Comparison of ENCODE assay signal across 23 mouse cellular contexts in the genomic region with DNA sequence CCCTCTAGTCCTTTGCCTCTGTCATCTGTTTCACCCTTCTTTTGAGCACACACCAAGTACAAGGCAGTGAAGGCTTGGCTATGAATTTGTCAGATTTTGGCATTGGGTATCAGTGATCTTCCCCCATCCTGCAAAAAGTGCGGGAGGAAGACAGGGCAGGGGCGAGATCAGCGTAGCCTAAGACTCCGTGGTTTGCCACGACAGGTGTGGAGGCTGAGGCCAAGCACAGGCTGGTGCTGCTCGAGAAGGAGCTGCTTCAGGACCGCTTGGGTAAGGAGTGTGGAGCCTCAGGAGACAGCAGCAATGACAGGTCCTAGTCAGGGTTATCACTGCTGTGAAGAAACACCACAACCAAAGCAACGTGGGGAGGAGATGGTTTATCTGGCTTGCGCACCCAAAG. TPM values are rescaled to one million over a fixed set of nuclear protein-coding genes. Genes with fewer than 3 reads are reported as not detected.
"Had no signal": no experiment of that assay in that cellular context is flagged by ENCODE, and none has a peak within 500 bp of the region (broad histone marks: within the 10 kb centered on the region; RNA-seq: fewer than 3 reads in every experiment).

No protein-coding gene starts in this region.

- H3K4me3 ChIP-seq: layer of hippocampus, adult 2 months; liver, embryonic 12.5 days; liver, embryonic 15.5 days; lung, embryonic 15.5 days; midbrain, embryonic 15.5 days; neural tube, embryonic 13.5 days; stomach, embryonic 15.5 days had no signal

- H3K4me2 ChIP-seq: liver, embryonic 12.5 days; liver, embryonic 15.5 days; lung, embryonic 15.5 days; midbrain, embryonic 11.5 days; midbrain, embryonic 15.5 days; neural tube, embryonic 13.5 days; stomach, embryonic 15.5 days had no signal

- ATAC-seq: hindbrain, embryonic 16.5 days; inflammation-experienced regulatory T-cells, adult 6 months; intestine, embryonic 16.5 days; liver, embryonic 12.5 days; midbrain, embryonic 15.5 days had no signal

- DNase-seq: kidney, adult 18-20 months; kidney, postnatal 25 days; lung, postnatal 10 days; right cerebral cortex, postnatal 25 days; spleen, adult 18-20 months had no signal

- H3K9ac ChIP-seq: liver, embryonic 12.5 days; liver, embryonic 15.5 days; lung, embryonic 15.5 days; midbrain, embryonic 15.5 days; neural tube, embryonic 13.5 days; stomach, embryonic 15.5 days had no signal

- H3K27me3 ChIP-seq: midbrain, embryonic 15.5 days; neural tube, embryonic 13.5 days had no signal

- H3K9me3 ChIP-seq: liver, embryonic 12.5 days; liver, embryonic 15.5 days; lung, embryonic 15.5 days; midbrain, embryonic 15.5 days; neural tube, embryonic 13.5 days; stomach, embryonic 15.5 days had no signal

- H3K4me1 ChIP-seq: liver, embryonic 15.5 days; lung, embryonic 15.5 days; midbrain, embryonic 15.5 days; neural tube, embryonic 13.5 days; stomach, embryonic 15.5 days had no signal

- H3K36me3 ChIP-seq: liver, embryonic 12.5 days; liver, embryonic 15.5 days; lung, embryonic 15.5 days; midbrain, embryonic 15.5 days; neural tube, embryonic 13.5 days; stomach, embryonic 15.5 days had no signal

- H3K27ac ChIP-seq: kidney, postnatal 0 days; layer of hippocampus, adult 2 months; liver, embryonic 12.5 days; liver, embryonic 15.5 days; lung, embryonic 15.5 days; midbrain, embryonic 15.5 days; neural tube, embryonic 13.5 days; stomach, embryonic 15.5 days had no signal

RNA-seq across cellular contexts. Expression of a gene that starts 0.9 kb away (rescaled TPM):
- total RNA-seq: neutrophil, adult 5-6 weeks had no signal
- polyA plus RNA-seq: hindbrain, embryonic 16.5 days; inflammation-experienced regulatory T-cells, adult 6 months; intestine, embryonic 16.5 days; kidney, embryonic 14.5 days; kidney, postnatal 0 days; large intestine, adult 2 months; limb, embryonic 11.5 days; limb, embryonic 14.5 days; liver, embryonic 12.5 days; liver, embryonic 15.5 days; midbrain, embryonic 11.5 days; midbrain, embryonic 15.5 days; neural tube, embryonic 13.5 days; urinary bladder, adult 2 months had no signal

RNA-seq across cellular contexts. Expression of a gene that starts 9.9 kb away (rescaled TPM):
- polyA plus RNA-seq: liver, embryonic 15.5 days; lung, embryonic 15.5 days had no signal

RNA-seq across cellular contexts. Expression of a gene that starts 47.0 kb away (rescaled TPM):
- polyA plus RNA-seq: inflammation-experienced regulatory T-cells, adult 6 months had no signal
